Mouse (Mus musculus): Measurements from ENCODE around the gene Gm20388. TPM values are rescaled to one million over a fixed set of nuclear protein-coding genes. Genes with fewer than 3 reads are reported as not detected.

Gm20388 gene
- polyA plus RNA-seq, 1 experiment: 23.9 TPM

GRCm38 (mm10) chr8:123665580-123665979 lies 3754.9 kb downstream of the Gm20388 start:
- no peak overlapping the region for H3K4me3 ChIP-seq (ENCODE audit: insufficient read depth, low read length)
- TF ChIP-seq POLR2A (IDR thresholded peaks at IDR 0.05; ENCODE audit: extremely low read depth, insufficient read depth, low read length) (no peak), CTCF (IDR thresholded peaks at IDR 0.05; ENCODE audit: extremely low read depth, insufficient read depth, low read length) (no peak)
- H3K27ac ChIP-seq (ENCODE audit: insufficient read depth, low read length): no peak overlapping the region
- H3K4me1 ChIP-seq (ENCODE audit: control insufficient read depth, insufficient read depth, low read length): no peaks in the 10 kb centered on the region

- no peak overlapping the region for H3K27ac ChIP-seq (ENCODE audit: insufficient read depth, low read length)
- H3K4me3 ChIP-seq (ENCODE audit: insufficient read depth, low read length): no peak overlapping the region
- no peak for TF ChIP-seq POLR2A (IDR thresholded peaks at IDR 0.05; ENCODE audit: extremely low read depth, insufficient read depth, low read length)
- TF ChIP-seq CTCF (IDR thresholded peaks at IDR 0.05; ENCODE audit: extremely low read depth, insufficient read depth, low read length): no peak
- no peaks in the 10 kb centered on the region for H3K4me1 ChIP-seq (ENCODE audit: control insufficient read depth, insufficient read depth, low read length)
Observed at GRCm38 (mm10) chr8:123666832-123667231, 3756.2 kb downstream of the Gm20388 start.

- H3K4me3 ChIP-seq (ENCODE audit: insufficient read depth, low read length): no peak overlapping the region
- H3K27ac ChIP-seq (ENCODE audit: insufficient read depth, low read length): no peak overlapping the region
- no peaks in the 10 kb centered on the region for H3K4me1 ChIP-seq (ENCODE audit: control insufficient read depth, insufficient read depth, low read length)
- TF ChIP-seq POLR2A (IDR thresholded peaks at IDR 0.05; ENCODE audit: extremely low read depth, insufficient read depth, low read length): no peak
- TF ChIP-seq CTCF (IDR thresholded peaks at IDR 0.05; ENCODE audit: extremely low read depth, insufficient read depth, low read length): no peak
Observed at GRCm38 (mm10) chr8:123668681-123669080, 3758.0 kb downstream of the Gm20388 start.

GRCm38 (mm10) chr8:123670766-123671165 lies 3760.1 kb downstream of the Gm20388 start:
- H3K4me3 ChIP-seq (ENCODE audit: insufficient read depth, low read length): no peak overlapping the region
- no peaks in the 10 kb centered on the region for H3K4me1 ChIP-seq (ENCODE audit: control insufficient read depth, insufficient read depth, low read length)
- TF ChIP-seq POLR2A (IDR thresholded peaks at IDR 0.05; ENCODE audit: extremely low read depth, insufficient read depth, low read length) (no peak), CTCF (IDR thresholded peaks at IDR 0.05; ENCODE audit: extremely low read depth, insufficient read depth, low read length) (no peak)
- no peak overlapping the region for H3K27ac ChIP-seq (ENCODE audit: insufficient read depth, low read length)

GRCm38 (mm10) chr8:123671454-123671853 lies 3760.8 kb downstream of the Gm20388 start:
- H3K4me1 ChIP-seq (ENCODE audit: control insufficient read depth, insufficient read depth, low read length): no peaks in the 10 kb centered on the region
- TF ChIP-seq CTCF (IDR thresholded peaks at IDR 0.05; ENCODE audit: extremely low read depth, insufficient read depth, low read length): no peak
- no peak for TF ChIP-seq POLR2A (IDR thresholded peaks at IDR 0.05; ENCODE audit: extremely low read depth, insufficient read depth, low read length)
- H3K27ac ChIP-seq (ENCODE audit: insufficient read depth, low read length): no peak overlapping the region
- H3K4me3 ChIP-seq (ENCODE audit: insufficient read depth, low read length): no peak overlapping the region

- H3K4me3 ChIP-seq (ENCODE audit: insufficient read depth, low read length): no peak overlapping the region
- no peaks in the 10 kb centered on the region for H3K4me1 ChIP-seq (ENCODE audit: control insufficient read depth, insufficient read depth, low read length)
- no peak for TF ChIP-seq POLR2A (IDR thresholded peaks at IDR 0.05; ENCODE audit: extremely low read depth, insufficient read depth, low read length)
- TF ChIP-seq CTCF (IDR thresholded peaks at IDR 0.05; ENCODE audit: extremely low read depth, insufficient read depth, low read length): no peak
- H3K27ac ChIP-seq (ENCODE audit: insufficient read depth, low read length): no peak overlapping the region
Observed at GRCm38 (mm10) chr8:123672648-123673047, 3762.0 kb downstream of the Gm20388 start.

- no peaks in the 10 kb centered on the region for H3K4me1 ChIP-seq (ENCODE audit: control insufficient read depth, insufficient read depth, low read length)
- TF ChIP-seq CTCF (IDR thresholded peaks at IDR 0.05; ENCODE audit: extremely low read depth, insufficient read depth, low read length) (no peak), POLR2A (IDR thresholded peaks at IDR 0.05; ENCODE audit: extremely low read depth, insufficient read depth, low read length) (no peak)
- no peak overlapping the region for H3K4me3 ChIP-seq (ENCODE audit: insufficient read depth, low read length)
- H3K27ac ChIP-seq (ENCODE audit: insufficient read depth, low read length): no peak overlapping the region
Observed at GRCm38 (mm10) chr8:123675611-123676010, 3765.0 kb downstream of the Gm20388 start.

GRCm38 (mm10) chr8:123678390-123678789 lies 3767.7 kb downstream of the Gm20388 start:
- no peaks in the 10 kb centered on the region for H3K4me1 ChIP-seq (ENCODE audit: control insufficient read depth, insufficient read depth, low read length)
- no peak overlapping the region for H3K4me3 ChIP-seq (ENCODE audit: insufficient read depth, low read length)
- no peak overlapping the region for H3K27ac ChIP-seq (ENCODE audit: insufficient read depth, low read length)
- TF ChIP-seq CTCF (IDR thresholded peaks at IDR 0.05; ENCODE audit: extremely low read depth, insufficient read depth, low read length) (no peak), POLR2A (IDR thresholded peaks at IDR 0.05; ENCODE audit: extremely low read depth, insufficient read depth, low read length) (no peak)

- Histone ChIP-seq H3K4me1 (ENCODE audit: control insufficient read depth, insufficient read depth, low read length) (no peaks in the 10 kb centered on the region), H3K4me3 (ENCODE audit: insufficient read depth, low read length) (no peak overlapping the region), H3K27ac (ENCODE audit: insufficient read depth, low read length) (no peak overlapping the region)
- TF ChIP-seq CTCF (IDR thresholded peaks at IDR 0.05; ENCODE audit: extremely low read depth, insufficient read depth, low read length) (no peak), POLR2A (IDR thresholded peaks at IDR 0.05; ENCODE audit: extremely low read depth, insufficient read depth, low read length) (no peak)
Observed at GRCm38 (mm10) chr8:123682073-123682761, 3771.6 kb downstream of the Gm20388 start.

- Histone ChIP-seq H3K4me1 (ENCODE audit: control insufficient read depth, insufficient read depth, low read length) (no peaks in the 10 kb centered on the region), H3K27ac (ENCODE audit: insufficient read depth, low read length) (no peak overlapping the region), H3K4me3 (ENCODE audit: insufficient read depth, low read length) (no peak overlapping the region)
- TF ChIP-seq POLR2A (IDR thresholded peaks at IDR 0.05; ENCODE audit: extremely low read depth, insufficient read depth, low read length): no peak
- TF ChIP-seq CTCF (IDR thresholded peaks at IDR 0.05; ENCODE audit: extremely low read depth, insufficient read depth, low read length): no peak
Observed at GRCm38 (mm10) chr8:123683321-123683720, 3772.7 kb downstream of the Gm20388 start.

Data from cortical plate, adult 2 months (tissue).